Mouse (Mus musculus): ENCODE measurements around the gene Mpig6b. TPM values are rescaled to one million over a fixed set of nuclear protein-coding genes. Genes with fewer than 3 reads are reported as not detected.
"Not testable (repeated sequence)": the region's sequence is repeated elsewhere in the genome, so short reads cannot be mapped to it uniquely, and the experiment has no call there.

Gene Mpig6b
- total and polyA plus RNA-seq, 3 experiments = 0.31 to 2.4 (median 1.4) TPM

GRCm38 (mm10) chr17:35044904-35045806 lies 20.8 kb downstream of the Mpig6b start:
- no peak for DNase-seq
- Histone ChIP-seq H3K4me1 (ENCODE audit: control insufficient read depth, insufficient read depth, low read length) (peaks cover 9% of the 10 kb centered on the region), H3K4me3 (no peak overlapping the region), H3K27me3 (ENCODE audit: control insufficient read depth, insufficient read depth, low read length) (no peaks in the 10 kb centered on the region), H3K36me3 (ENCODE audit: control insufficient read depth, insufficient read depth, low read length) (no peaks in the 10 kb centered on the region), H3K9ac (ENCODE audit: low read depth, low read length) (no peak overlapping the region), H3K79me2 (replicated peaks; ENCODE audit: control insufficient read depth, insufficient read depth, low read length) (no peaks in the 10 kb centered on the region), H3K27ac (no peak overlapping the region; the same call in 1 of the 2 replicates)
- intact Hi-C loops (cut with DNase I) = no loop called here
- WGBS = 59% methylated on average over 7 of the region's 7 CpGs
- no peak for TF ChIP-seq EP300 (IDR thresholded peaks at IDR 0.05; ENCODE audit: insufficient read depth, low read depth, low read length)
- TF ChIP-seq POLR2A (IDR thresholded peaks at IDR 0.05; ENCODE audit: insufficient read depth, low read depth, low read length) = no peak
- no peak for TF ChIP-seq CTCF (IDR thresholded peaks at IDR 0.05)

GRCm38 (mm10) chr17:35043794-35044193 lies 22.2 kb downstream of the Mpig6b start:
- WGBS = 45% methylated on average over 4 of the region's 4 CpGs
- no peaks in the 10 kb centered on the region for H3K36me3 ChIP-seq (ENCODE audit: control insufficient read depth, insufficient read depth, low read length)
- no peak for DNase-seq
- no peaks in the 10 kb centered on the region for H3K27me3 ChIP-seq (ENCODE audit: control insufficient read depth, insufficient read depth, low read length)
- no peaks in the 10 kb centered on the region for H3K79me2 ChIP-seq (replicated peaks; ENCODE audit: control insufficient read depth, insufficient read depth, low read length)
- TF ChIP-seq CTCF (IDR thresholded peaks at IDR 0.05) (no peak), POLR2A (IDR thresholded peaks at IDR 0.05; ENCODE audit: insufficient read depth, low read depth, low read length) (no peak), EP300 (IDR thresholded peaks at IDR 0.05; ENCODE audit: insufficient read depth, low read depth, low read length) (no peak)
- no peak overlapping the region for H3K27ac ChIP-seq
- H3K4me1 ChIP-seq (ENCODE audit: control insufficient read depth, insufficient read depth, low read length) = peaks cover 8% of the 10 kb centered on the region
- intact Hi-C loops (cut with DNase I) = no loop called here
- H3K9ac ChIP-seq (ENCODE audit: low read depth, low read length) = no peak overlapping the region
- H3K4me3 ChIP-seq = no peak overlapping the region

- no peak overlapping the region for H3K4me3 ChIP-seq
- intact Hi-C loops (cut with DNase I) = no loop called here
- no peaks in the 10 kb centered on the region for H3K36me3 ChIP-seq (ENCODE audit: control insufficient read depth, insufficient read depth, low read length)
- no peaks in the 10 kb centered on the region for H3K79me2 ChIP-seq (replicated peaks; ENCODE audit: control insufficient read depth, insufficient read depth, low read length)
- TF ChIP-seq EP300 (IDR thresholded peaks at IDR 0.05; ENCODE audit: insufficient read depth, low read depth, low read length) (no peak), CTCF (IDR thresholded peaks at IDR 0.05) (no peak), POLR2A (IDR thresholded peaks at IDR 0.05; ENCODE audit: insufficient read depth, low read depth, low read length) (no peak)
- H3K27me3 ChIP-seq (ENCODE audit: control insufficient read depth, insufficient read depth, low read length) = no peaks in the 10 kb centered on the region
- WGBS = 78% methylated on average over 11 of the region's 11 CpGs
- no peak overlapping the region for H3K9ac ChIP-seq (ENCODE audit: low read depth, low read length)
- no peak for DNase-seq
- no peaks in the 10 kb centered on the region for H3K4me1 ChIP-seq (ENCODE audit: control insufficient read depth, insufficient read depth, low read length)
- no peak overlapping the region for H3K27ac ChIP-seq
These were observed 26.7 kb downstream of the Mpig6b start for GRCm38 (mm10) chr17:35039121-35039873.

- intact Hi-C loops (cut with DNase I) = no loop called here
- no peaks in the 10 kb centered on the region for H3K36me3 ChIP-seq (ENCODE audit: control insufficient read depth, insufficient read depth, low read length)
- H3K4me1 ChIP-seq (ENCODE audit: control insufficient read depth, insufficient read depth, low read length) = no peaks in the 10 kb centered on the region
- H3K9ac ChIP-seq (ENCODE audit: low read depth, low read length) = no peak overlapping the region
- H3K27me3 ChIP-seq (ENCODE audit: control insufficient read depth, insufficient read depth, low read length) = no peaks in the 10 kb centered on the region
- no peaks in the 10 kb centered on the region for H3K79me2 ChIP-seq (replicated peaks; ENCODE audit: control insufficient read depth, insufficient read depth, low read length)
- H3K27ac ChIP-seq = no peak overlapping the region
- H3K4me3 ChIP-seq = no peak overlapping the region
- no peak for TF ChIP-seq POLR2A (IDR thresholded peaks at IDR 0.05; ENCODE audit: insufficient read depth, low read depth, low read length)
- WGBS = 60% methylated on average over 6 of the region's 6 CpGs
- DNase-seq = no peak
These were observed 31.1 kb downstream of the Mpig6b start for GRCm38 (mm10) chr17:35034896-35035295.

GRCm38 (mm10) chr17:35033703-35034102 lies 32.3 kb downstream of the Mpig6b start:
- DNase-seq; H3K27me3 ChIP-seq (ENCODE audit: control insufficient read depth, insufficient read depth, low read length); H3K36me3 ChIP-seq (ENCODE audit: control insufficient read depth, insufficient read depth, low read length); H3K79me2 ChIP-seq (replicated peaks; ENCODE audit: control insufficient read depth, insufficient read depth, low read length); H3K27ac ChIP-seq; intact Hi-C loops (cut with DNase I); H3K4me3 ChIP-seq; H3K9ac ChIP-seq (ENCODE audit: low read depth, low read length); H3K4me1 ChIP-seq (ENCODE audit: control insufficient read depth, insufficient read depth, low read length): not testable (repeated sequence)
- WGBS = 72% methylated on average over 1 of the region's 1 CpGs

- Histone ChIP-seq H3K36me3 (ENCODE audit: control insufficient read depth, insufficient read depth, low read length) (no peaks in the 10 kb centered on the region), H3K9ac (ENCODE audit: low read depth, low read length) (no peak overlapping the region), H3K4me1 (ENCODE audit: control insufficient read depth, insufficient read depth, low read length) (no peaks in the 10 kb centered on the region), H3K79me2 (replicated peaks; ENCODE audit: control insufficient read depth, insufficient read depth, low read length) (no peaks in the 10 kb centered on the region), H3K27me3 (ENCODE audit: control insufficient read depth, insufficient read depth, low read length) (no peaks in the 10 kb centered on the region), H3K27ac (no peak overlapping the region), H3K4me3 (no peak overlapping the region)
- 66% methylated on average over 8 of the region's 8 CpGs for WGBS
- intact Hi-C loops (cut with DNase I) = no loop called here
- DNase-seq = no peak
- no peak for TF ChIP-seq EP300 (IDR thresholded peaks at IDR 0.05; ENCODE audit: insufficient read depth, low read depth, low read length)
- TF ChIP-seq CTCF (IDR thresholded peaks at IDR 0.05) = no peak
- no peak for TF ChIP-seq POLR2A (IDR thresholded peaks at IDR 0.05; ENCODE audit: insufficient read depth, low read depth, low read length)
These were observed 33.6 kb downstream of the Mpig6b start for GRCm38 (mm10) chr17:35032323-35032870.

All from heart, adult 2 months (tissue).